Mouse (Mus musculus): ENCODE data around the gene Ahcy.
A peak's percentile ranks its signal among the peaks of the same experiment; 100 is the strongest.
"Not testable (repeated sequence)": the region's sequence is repeated elsewhere in the genome, so short reads cannot be mapped to it uniquely, and the experiment has no call there.

Gene Ahcy

DNA sequence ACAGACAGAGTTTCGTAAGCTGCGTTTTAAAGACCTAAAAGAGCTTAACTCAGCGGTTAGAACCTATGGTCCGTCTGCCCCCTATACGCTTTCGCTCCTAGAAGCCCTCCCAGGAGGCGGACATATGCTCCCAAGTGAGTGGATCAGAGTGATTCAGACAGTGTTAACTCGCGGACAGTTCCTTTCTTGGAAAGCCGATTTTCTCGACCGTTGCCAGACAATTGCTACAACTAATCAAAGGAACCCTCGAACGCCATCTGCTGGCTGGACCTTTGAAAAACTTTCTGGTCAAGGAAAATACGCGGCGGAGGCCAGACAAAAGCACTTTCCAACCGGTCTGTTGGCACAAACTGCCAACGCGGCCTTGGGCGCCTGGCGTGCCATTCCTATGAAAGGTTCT lies 54.6 kb downstream of the Ahcy start:
- peak; percentile 93 for DNase-seq (ENCODE audit: low spot score in 2 of 2)

DNA sequence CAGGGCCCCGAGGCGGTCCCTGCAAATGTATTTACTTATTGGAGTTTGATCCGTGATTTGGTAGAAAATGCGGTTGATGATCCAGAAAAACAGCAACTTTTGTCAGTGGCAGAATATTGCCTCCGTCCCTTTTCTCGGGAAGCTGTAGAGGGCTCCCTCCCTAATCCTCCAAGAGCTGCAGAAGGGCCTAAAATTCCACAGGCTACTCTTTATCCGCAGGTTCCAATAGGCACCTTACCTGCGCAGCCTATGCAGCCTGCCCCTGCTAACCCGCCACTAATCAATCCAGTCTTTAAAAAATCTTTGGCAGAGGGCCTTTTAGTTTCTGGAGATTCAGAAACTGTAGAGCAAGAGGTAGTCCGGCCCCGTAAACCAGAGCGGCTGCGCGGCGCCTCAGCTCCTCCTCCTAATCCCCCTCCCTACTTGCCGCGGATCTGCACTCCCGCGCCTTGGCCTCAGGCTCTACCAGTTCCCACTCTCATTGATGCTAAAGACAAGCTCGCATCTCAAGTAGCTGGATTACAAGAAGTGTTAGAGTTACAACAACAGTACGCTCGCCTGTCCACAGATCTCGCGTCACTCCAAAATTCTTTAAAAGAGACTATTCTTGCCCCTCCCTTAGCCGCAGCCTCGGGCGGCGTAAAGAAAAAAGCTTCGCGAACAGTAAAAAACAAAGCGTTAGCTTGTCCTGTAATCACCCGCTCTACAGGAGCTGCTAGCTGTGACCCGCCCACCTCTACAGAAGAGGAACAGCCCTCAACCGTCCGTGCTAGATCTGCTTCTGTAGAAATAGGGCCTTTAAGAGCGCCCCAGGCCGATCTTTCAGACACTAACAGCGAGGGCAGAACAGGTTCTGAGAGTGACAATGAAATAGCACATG lies 55.3 kb downstream of the Ahcy start:
- peak; percentile 45 to 70 for DNase-seq (ENCODE audit: low spot score in 2 of 2)

DNA sequence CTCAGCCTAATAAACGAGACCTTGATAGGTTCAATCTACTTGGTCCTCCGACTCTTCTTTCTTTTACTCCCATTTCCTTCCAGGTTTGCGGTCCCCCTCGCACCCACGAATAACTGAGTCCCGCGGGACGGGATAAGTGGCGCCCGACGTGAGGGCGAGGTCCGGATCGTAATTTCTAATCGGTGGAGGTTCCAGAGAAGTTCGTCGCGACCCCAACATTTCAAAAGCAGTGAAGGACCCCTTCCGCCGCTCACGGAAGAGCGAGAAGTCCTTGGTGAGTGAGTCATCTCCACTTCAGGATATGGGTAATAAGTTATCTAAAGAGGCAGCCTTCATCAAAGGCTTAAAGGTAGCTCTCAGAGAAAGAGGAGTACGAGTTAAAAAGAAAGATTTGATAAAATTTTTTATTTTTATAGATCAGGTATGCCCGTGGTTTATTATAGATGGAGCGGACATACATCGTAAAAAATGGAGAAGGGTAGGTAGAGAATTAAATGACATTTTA lies 56.0 kb downstream of the Ahcy start, which contains the start of gene Gm14226:
Gene Gm14226 (plus strand): TSS at position 16 of the 505 bp plus-strand sequence.
- DNase-seq (ENCODE audit: low spot score in 2 of 2): not testable (repeated sequence)

DNA sequence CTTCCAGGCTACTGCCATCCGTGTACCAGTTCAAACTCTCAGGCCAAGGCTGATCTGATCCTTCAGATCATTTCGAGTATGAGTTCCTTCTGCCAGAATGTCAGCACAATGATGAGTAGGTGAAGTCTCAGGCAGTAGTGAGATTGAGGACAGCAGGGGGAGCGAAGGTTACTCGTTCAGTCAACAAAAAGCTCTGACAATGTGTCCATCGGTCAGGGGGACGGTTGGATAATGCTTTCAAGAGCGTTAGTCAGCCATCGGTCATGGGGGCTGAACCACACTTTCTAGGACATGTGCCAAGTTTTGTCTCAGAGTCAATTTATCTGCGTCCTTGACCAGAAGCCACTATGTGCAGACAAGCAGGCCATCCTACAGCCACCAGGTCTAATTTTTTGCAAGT lies 57.5 kb downstream of the Ahcy start:
- not testable (repeated sequence) for DNase-seq (ENCODE audit: low spot score in 2 of 2)

DNA sequence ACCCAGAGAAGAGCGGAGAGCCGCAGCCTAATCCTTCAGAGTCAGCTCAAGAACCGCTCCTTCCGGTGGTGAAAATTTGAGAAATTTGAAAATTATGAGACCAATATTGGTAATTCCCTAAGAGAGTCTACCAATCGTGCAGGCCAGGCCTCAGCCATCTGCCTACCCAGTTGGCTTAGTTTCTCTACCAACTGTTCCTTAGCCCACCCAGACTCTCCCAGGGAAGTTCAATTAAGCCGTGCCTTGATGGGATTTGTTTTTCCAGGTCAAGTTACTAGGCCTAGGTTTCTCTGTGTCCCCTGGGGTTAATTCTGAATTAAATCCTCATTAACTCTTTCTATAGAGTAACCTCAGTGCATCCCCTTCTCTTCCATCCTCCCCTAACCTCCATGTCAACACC lies 61.3 kb downstream of the Ahcy start:
- DNase-seq (ENCODE audit: low spot score in 2 of 2): no peak

DNA sequence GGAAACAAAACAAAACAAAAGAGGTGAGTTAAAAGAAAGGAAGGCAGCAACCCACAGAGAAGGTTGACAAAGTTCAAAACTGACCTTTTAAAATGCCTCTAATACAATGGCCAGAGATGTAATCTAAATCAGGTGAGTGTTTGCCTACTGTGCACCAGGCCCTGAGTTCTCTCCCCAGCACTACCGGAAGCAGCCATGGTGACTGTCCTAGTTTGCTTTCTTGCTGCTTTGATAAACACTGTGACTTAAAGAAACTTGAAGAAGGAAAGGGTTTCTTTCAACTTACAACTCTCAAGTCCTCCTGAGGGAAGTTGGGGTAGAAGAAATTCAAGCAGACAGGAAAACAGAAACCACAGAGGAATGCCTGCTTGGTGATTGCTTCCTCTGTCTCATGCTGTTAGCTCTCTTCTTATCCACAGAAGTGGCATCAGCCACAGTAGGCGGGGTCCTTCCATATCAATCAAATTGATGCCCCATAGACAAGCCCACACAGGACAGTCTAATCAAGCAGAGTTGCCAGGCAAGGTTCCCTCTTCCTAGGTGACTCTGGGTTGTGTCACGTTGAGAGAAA lies 63.1 kb downstream of the Ahcy start:
- DNase-seq (ENCODE audit: low spot score in 2 of 2): no peak

All from right cerebral cortex, adult 2 months (tissue).